Mouse (Mus musculus): ENCODE results near the gene Gm10065. TPM values are rescaled to one million over a fixed set of nuclear protein-coding genes. Genes with fewer than 3 reads are reported as not detected.

Gene Gm10065
- polyA plus RNA-seq, 1 experiment from 2014 or later: not detected

MicroRNA genes within 50 kb of the gene (microRNA counts, 519-probe panel; counts per million panel counts)
- microRNA mmu-miR-1896: 3,957 counts per million, percentile 61 among the panel's probes with 10 or more counts

Small RNA genes within 50 kb of the gene (microRNA-seq; reads per million reads assigned to microRNA genes)
- gene Mir1896: not detected

Other genes with a start within 250 kb of the Gm10065 start
- gene Gpx5, start 186.7 kb downstream of the Gm10065 start, polyA plus RNA-seq (2015; fragmentation: Nextera tagmentation; extraction: Ambion mirVana): not detected in 2 replicates
- not detected in 2 replicates for gene Gpx6, start 167.3 kb downstream of the Gm10065 start, polyA plus RNA-seq (2015; fragmentation: Nextera tagmentation; extraction: Ambion mirVana)
- gene Olfr1367, start 132.5 kb downstream of the Gm10065 start, polyA plus RNA-seq (2015; fragmentation: Nextera tagmentation; extraction: Ambion mirVana): not detected in 2 replicates
- 13.5 and 15.5 TPM in 2 replicates for gene Zscan12, start 116.6 kb downstream of the Gm10065 start, polyA plus RNA-seq (2015; fragmentation: Nextera tagmentation; extraction: Ambion mirVana)
- gene Zkscan3, start 76.7 kb downstream of the Gm10065 start, polyA plus RNA-seq (2015; fragmentation: Nextera tagmentation; extraction: Ambion mirVana): 83.2 and 85.9 TPM in 2 replicates
- gene Pgbd1, start 38.4 kb downstream of the Gm10065 start, polyA plus RNA-seq (2015; fragmentation: Nextera tagmentation; extraction: Ambion mirVana): 4.0 and 4.2 TPM in 2 replicates
- 22.5 and 25.2 TPM in 2 replicates for gene Zscan26, start 25.7 kb downstream of the Gm10065 start, polyA plus RNA-seq (2015; fragmentation: Nextera tagmentation; extraction: Ambion mirVana)
- gene Nkapl, start 10.9 kb downstream of the Gm10065 start, polyA plus RNA-seq (2015; fragmentation: Nextera tagmentation; extraction: Ambion mirVana): 4.2 and 4.6 TPM in 2 replicates
- gene Zkscan4, start 534 bp downstream of the Gm10065 start, polyA plus RNA-seq (2015; fragmentation: Nextera tagmentation; extraction: Ambion mirVana): 9.9 and 10.0 TPM in 2 replicates
- 0.44 and 0.57 TPM in 2 replicates for gene AK157302, start 15.8 kb upstream of the Gm10065 start, polyA plus RNA-seq (2015; fragmentation: Nextera tagmentation; extraction: Ambion mirVana)
- gene Gm11273, start 22.0 kb upstream of the Gm10065 start, polyA plus RNA-seq (2015; fragmentation: Nextera tagmentation; extraction: Ambion mirVana): 3.8 and 8.1 TPM in 2 replicates
- gene Zkscan8, start 51.7 kb upstream of the Gm10065 start, polyA plus RNA-seq (2015; fragmentation: Nextera tagmentation; extraction: Ambion mirVana): 5.8 and 6.6 TPM in 2 replicates
- 0.12 and 0.16 TPM in 2 replicates for gene Olfr1366, start 63.4 kb upstream of the Gm10065 start, polyA plus RNA-seq (2015; fragmentation: Nextera tagmentation; extraction: Ambion mirVana)
- gene Olfr1535, start 80.5 kb upstream of the Gm10065 start, polyA plus RNA-seq (2015; fragmentation: Nextera tagmentation; extraction: Ambion mirVana): 0.05 TPM in 2 replicates
- not detected in 2 replicates for gene Olfr1364, start 102.3 kb upstream of the Gm10065 start, polyA plus RNA-seq (2015; fragmentation: Nextera tagmentation; extraction: Ambion mirVana)
- gene Olfr1362, start 134.6 kb upstream of the Gm10065 start, polyA plus RNA-seq (2015; fragmentation: Nextera tagmentation; extraction: Ambion mirVana): not detected in 2 replicates
- gene Olfr11, start 163.1 kb upstream of the Gm10065 start, polyA plus RNA-seq (2015; fragmentation: Nextera tagmentation; extraction: Ambion mirVana): 0.05 and 0.08 TPM in 2 replicates
- gene Olfr1361, start 183.9 kb upstream of the Gm10065 start, polyA plus RNA-seq (2015; fragmentation: Nextera tagmentation; extraction: Ambion mirVana): not detected in 2 replicates
- not detected in 2 replicates for gene Olfr1360, start 198.0 kb upstream of the Gm10065 start, polyA plus RNA-seq (2015; fragmentation: Nextera tagmentation; extraction: Ambion mirVana)
- gene Olfr1359, start 218.7 kb upstream of the Gm10065 start, polyA plus RNA-seq (2015; fragmentation: Nextera tagmentation; extraction: Ambion mirVana): not detected in 2 replicates
- gene Hist1h2bl, start 236.7 kb upstream of the Gm10065 start, polyA plus RNA-seq (2015; fragmentation: Nextera tagmentation; extraction: Ambion mirVana): 1.1 and 1.9 TPM in 2 replicates
- gene Hist1h2ai, start 237.0 kb upstream of the Gm10065 start, polyA plus RNA-seq (2015; fragmentation: Nextera tagmentation; extraction: Ambion mirVana): 12.9 and 14.0 TPM in 2 replicates
- 5.9 and 6.4 TPM in 2 replicates for gene Hist1h3h, start 238.2 kb upstream of the Gm10065 start, polyA plus RNA-seq (2015; fragmentation: Nextera tagmentation; extraction: Ambion mirVana)
- gene Hist1h2bm, start 242.6 kb upstream of the Gm10065 start, polyA plus RNA-seq (2015; fragmentation: Nextera tagmentation; extraction: Ambion mirVana): 1.9 and 2.3 TPM in 2 replicates